Mouse (Mus musculus): ENCODE results near the gene Pigt.

The Pigt gene

DNA sequence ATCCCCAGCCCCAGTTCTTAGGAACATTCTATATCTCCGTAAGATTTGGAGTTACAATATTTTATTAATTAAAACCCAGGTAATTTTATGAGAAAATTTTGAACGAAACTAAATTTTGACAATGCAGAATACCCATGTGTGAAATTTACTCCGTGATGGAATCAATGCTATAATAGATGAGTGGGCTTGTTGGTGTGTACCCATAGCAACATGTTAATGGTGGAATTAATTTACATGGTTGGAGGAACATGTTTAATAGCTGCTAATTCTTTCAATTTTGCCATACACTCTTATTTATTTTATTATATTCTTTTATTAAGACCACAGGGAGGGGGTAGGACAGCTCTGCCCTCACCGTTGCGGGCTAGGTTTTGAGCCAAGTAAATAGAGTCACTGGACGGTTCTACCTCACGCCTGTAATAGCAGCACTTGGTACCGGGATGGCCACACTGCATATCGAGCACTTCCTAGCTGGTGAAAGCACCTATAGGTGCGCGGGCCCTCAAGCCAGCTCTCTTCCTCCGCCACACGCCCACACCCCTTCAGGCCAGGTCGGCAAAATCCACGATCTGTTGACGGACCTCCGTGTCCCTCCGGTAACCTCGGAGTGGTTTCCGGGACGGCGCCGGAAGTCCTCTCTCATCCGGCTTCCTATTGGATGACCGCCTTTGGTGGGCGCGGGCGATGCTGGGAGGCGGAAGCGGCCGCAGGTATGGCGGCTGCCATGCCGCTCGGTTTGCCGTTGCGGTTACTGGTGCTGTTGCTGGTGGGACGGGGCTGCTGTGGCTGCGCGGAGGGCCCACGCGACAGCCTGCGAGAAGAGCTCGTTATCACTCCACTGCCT, at the start of gene Pigt:
Gene Pigt (plus strand): TSS at position 674 of the 844 bp plus-strand sequence.
- DNase-seq: peak; percentile 85 to 88

DNA sequence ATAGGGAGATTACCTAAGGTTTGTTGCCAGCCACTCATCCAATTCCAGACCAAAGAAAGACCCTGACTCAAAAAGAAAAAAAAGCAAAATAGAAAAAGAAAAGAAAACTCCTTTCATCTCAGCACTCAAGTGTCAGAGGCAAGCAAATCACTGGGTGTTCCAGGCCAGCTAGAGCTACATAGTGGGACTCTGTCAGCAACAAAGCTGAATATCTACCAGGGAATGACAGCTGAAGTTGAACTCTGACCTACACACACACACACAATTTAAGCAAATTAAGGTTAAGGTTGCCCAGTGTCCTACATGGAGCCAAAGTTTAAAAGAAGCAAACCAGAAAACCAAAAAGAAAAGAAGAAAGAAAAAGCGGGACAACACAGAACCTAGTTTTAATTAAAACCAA, 49.2 kb upstream of the Pigt start:
- no peak for DNase-seq

DNA sequence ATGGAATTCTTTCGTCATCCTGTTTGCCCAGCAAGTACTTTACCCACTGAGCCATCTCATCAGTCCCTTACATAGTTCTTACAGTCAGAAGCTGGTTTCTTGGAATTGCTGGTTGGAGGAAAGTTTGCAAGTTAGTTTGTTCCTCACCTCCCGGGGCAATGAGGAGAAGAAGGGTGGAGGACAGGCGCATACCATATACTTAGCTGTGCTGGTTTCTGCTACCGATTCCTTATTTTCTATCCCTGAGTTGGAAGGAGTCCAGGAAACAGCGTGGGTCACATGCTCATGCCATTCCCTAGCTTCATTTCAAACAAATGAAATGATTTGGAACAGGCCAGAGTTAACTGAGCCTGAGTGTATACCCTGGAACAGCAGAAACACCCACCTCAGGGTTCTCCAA, 48.4 kb upstream of the Pigt start:
- no peak for DNase-seq

DNA sequence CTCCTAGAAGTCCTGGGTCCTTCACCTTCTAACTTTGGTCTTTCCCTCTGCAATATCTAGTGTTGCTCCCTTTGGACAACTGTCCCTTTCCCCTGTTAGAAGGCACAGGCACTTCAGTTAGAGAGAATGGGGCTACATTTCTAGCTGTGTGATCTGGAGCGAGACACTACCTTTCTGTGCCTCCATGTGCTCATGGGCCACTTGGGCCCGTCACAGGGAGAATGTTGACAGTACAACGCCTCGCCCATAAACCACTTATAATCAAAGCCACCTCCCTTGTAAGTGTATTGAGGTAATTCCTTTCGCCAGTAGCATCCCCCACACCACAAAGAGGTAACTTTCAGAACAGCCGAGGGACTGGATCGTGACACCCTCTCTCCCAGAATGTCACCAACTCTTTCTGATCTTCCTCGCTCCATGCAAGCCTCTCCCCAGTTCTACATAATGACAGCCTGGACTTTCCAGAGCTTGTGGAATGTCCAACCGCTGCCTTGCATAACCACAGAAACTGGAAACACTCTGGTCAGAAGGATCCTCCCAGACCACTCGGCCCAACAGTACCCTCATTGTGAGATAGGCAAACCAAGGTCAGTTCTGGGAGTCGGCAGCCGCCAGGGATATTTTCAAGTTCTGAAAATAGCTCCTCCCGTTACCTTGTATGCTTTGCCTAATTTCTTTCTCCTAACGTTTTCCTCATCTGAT, 47.8 kb upstream of the Pigt start:
- DNase-seq: no peak

DNA sequence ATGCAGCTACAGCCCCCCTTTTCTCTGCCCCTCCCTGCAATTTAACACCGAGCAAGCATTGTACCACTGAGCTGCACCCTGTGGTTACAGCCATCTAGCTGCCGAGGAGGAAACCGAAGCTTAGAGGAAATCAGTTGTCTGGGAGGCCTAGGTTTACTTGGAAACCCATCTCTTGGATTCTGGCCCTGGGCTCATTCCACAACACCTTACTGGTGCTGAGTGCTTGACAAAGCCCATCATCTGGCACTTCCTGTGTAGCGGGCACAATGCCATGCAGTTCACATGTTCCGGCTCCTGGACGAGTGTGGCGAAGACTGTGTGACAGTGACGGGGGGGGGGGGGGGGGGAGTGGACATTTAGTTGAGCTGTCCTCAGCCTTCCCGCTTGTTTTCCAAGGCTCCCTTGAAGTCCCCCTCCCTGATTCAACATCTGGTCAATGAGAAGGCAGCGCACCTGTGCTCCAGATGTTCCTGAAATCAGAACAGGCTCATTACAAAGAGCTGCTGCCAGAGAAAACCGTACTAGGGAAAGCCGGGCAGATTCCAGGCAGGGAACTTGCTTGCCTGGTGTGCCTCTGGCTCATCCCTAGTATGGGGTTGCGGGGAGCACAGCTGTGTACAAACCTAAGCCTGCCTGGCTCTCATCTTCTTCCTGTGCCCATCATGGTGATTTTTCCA, 45.2 kb upstream of the Pigt start:
- no peak for DNase-seq

DNA sequence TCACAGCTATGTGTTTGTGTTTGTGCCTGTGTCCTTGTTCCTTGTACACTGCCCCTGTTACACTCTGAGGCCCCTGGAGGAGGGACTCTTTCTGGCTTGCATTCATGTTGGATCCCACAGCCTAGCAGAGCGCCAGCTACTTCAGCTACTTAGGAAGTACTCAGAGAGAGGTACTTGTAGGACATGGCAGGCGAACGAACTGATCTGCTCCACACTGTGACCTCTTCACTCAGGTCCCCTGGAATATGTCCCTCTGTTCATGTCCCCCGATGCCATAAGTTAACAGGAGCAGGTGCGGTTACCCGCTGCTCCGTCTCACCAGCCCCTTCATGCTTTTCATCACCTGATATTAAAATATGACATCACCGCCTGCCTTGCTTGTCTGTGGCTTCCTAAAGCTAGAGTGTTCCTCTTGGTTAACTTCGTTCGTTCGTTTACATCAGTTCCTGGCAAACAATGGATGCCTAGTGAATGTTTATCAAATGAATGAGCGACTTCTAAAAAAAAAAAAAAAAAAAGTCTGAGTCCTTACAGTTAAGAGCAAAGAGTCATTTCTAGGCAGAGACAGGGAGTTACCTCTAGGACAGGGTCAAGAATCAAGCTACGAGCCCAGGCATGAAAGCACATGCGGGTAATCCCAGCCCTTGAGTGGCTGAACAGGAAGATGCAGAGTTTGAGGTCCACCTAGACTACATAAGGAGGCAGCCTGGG, 44.1 kb upstream of the Pigt start:
- DNase-seq: peak in 1 of 2 experiments; percentile 68

DNA sequence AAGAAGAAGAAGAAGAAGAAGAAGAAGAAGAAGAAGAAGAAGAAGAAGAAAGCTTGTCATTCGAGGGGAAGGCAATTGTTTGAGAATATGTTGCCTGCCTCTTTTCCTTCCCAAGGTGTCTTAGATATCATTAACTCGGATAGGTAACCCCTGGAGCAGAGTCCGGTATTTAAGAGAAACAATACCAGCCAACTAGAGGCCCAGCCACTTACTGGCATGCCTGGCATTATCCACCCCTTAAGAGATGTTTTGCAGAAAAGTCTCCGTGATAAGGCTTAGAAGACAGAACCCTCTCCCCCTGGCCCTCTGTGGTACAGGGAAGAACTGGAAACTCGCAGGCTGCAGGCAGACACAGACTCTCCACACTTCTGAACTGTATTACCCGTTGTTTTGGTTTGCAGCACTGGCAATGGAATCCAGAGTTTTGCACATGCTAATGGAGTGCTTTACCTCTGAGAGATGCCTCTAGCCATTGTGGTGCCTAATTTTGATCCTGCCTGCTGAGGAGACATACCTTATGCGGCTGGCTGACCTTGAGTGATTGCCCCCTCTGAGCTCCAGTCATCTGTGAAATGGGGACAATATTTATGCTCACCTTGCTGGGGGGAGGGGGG, 43.3 kb upstream of the Pigt start:
- DNase-seq: peak in 1 of 2 experiments; percentile 66

DNA sequence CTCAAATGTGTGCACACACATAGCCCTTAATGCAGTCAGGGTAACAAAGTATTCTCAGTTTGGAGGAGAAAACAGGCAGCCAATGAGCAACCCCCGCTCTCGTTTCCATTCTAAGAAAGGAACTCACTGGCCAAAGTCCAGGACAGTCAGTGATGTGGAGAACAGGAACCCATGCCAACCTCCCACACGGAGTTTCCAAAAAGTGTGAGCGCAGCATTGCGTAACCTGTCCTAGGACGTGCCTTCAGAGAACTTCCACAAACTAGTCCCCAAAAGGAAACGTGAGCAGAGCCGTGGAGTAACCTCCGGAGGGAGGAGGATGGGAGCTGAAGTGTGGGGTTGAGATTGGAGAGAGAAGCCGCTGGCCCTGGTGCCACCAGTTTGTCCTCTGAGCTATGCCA, 42.5 kb upstream of the Pigt start:
- DNase-seq: peak; percentile 96

DNA sequence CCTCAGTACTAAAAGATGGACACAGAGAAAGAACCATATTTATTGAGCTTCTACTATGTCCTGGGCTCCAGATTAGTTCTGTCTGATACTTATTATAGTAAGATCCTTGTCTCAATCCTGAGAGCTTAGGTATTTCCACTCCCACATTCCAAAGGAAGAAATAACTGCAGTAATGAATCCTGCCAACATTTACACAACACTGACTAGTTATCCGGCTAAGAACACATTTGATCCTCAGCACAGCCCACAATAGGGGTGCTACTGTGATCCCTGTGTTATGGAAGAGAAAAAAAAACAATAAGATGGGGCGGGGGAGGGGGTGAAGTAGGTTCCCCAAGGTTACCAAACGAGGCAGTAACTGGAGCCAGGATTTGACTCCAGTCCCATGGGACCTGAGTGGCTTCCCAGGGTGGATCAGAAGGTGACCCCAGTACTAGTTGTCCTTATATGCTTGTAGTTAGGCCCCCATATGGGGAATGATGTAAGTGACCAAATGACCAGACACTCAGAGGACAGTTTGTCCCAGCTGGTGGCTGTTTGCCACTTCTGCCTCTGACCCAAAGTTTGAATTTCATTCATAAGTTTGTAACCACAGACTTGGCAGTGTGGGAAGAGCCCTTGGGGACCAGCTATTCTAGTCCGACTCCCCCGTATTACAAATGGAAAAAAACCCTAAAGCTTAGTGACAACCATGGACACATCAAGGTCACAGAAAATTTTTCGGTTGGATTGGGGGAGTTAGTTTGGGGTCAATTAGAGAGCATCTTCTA, 41.7 kb upstream of the Pigt start:
- DNase-seq: peak; percentile 49 to 51

DNA sequence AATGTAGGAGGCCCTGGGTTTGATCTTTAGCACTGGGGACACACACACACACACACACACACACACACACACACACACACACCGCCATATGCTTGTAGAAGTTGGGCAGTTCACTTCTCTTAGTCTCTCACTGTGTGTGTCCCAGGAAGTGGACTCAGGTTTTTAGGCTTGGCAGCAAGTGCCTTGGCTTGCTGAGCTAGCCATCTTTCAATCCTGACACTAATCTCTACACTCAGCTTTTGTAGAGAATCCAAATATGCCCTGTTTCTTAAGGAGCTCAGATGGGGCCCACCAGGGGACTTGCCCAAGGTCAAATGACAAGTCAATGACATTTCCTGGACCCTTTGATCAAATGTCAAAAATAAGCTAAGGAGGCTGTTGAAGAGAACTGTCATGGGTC, 40.9 kb upstream of the Pigt start:
- no peak for DNase-seq

DNA sequence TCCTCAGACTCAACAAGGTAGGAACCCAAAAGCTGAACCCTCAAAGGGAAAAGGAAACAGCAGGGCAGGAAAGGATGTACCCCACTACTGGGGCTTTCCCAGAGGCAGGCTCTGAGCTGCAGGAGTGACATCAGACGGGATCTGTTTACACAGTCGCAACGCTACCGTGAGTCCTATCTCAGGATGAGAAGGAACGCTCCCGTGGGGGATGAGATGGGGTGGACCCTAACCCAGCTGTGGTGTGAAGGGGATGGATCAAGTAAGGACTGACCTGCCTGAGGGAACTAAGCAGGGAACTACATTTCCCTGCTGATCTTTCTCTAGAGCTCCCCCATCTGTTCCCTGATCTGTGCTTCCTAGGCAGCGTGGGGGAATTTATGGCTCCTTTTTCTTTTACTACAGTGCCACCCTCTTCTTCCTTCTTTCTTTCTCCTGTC, 40.4 kb upstream of the Pigt start, which contains the start of gene Sys1:
Gene Sys1 (plus strand): TSS at position 101 of the 437 bp plus-strand sequence.
- peak; percentile 49 to 62 for DNase-seq

DNA sequence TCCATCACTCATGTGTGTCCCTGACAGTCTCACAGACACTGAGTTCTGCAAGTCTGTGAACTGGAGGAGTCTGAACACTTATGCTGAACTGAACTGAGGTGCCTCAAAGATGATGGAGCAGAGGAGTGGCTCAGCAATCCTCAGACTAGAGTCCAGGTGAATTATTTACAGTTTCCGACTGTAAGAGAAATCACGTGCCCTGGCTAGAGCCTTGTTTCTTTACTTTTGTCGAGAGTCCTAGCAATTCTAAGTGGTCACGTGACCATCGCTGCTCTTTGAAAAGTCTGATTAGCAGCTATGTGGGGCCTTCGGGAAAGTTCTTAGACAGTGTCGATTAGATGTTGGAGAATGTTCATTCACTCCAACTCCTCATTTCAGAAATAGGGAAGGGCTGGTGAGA, 39.4 kb upstream of the Pigt start:
- peak; percentile 83 to 90 for DNase-seq

DNA sequence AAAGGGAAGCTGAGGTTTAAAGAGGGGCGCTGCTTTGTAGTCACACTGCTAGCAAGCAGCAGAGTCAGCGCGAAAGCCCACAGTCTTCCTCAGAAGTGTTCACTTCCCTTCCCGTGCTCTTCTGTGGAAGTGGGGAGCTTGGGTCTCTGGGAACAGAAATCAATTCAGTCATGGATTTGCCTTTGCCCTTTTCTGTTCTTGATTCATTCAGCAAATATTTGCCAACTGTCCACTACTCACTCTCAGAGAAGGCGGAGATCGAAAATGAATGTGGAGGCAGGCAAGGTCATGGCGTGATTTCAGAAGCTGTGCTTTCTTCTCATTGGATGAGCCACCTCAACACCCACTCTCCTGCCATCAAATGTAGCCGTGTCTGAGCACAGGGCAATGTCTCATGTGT, 38.8 kb upstream of the Pigt start:
- DNase-seq: peak; percentile 59 to 70

DNA sequence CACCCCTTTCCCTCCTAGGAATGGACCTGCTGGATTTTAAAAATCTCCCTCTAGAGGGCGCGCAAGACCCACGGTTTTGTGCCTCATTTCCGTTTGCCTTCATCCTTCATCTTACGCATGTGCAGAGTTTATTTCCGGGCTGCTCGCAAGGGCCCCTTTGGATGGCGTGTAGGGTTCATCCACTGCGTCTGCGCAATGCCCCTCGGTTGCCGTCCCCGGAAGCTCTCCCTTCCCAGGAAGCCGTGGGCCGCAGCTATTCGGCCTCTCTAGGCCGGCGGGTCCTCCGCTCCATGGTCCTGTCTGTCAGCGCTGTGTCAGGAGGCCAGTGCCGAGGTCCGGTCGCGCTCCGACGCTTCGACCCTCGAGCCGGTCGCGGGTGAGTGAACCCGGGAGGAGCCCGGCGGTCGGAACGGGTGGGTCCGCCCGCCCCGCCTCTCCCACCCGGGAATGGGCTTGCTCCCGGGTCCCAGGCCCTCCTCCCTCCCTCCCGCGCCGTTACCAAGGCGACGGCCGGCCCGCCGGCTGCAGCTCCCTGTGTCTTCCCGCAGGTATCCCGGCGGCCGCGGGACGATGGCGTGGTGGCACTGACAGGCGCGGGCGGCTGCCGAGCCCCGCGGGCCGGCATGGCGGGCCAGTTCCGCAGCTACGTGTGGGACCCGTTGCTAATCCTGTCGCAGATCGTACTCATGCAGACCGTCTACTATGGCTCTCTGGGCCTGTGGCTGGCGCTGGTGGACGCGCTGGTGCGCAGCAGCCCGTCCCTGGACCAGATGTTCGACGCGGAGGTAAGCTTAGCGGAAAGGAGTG, 36.4 kb upstream of the Pigt start, which contains the start of gene Gm20458:
Gene Gm20458 (plus strand): TSS at position 223 of the 807 bp plus-strand sequence.
- DNase-seq: peak; percentile 96 to 99

DNA sequence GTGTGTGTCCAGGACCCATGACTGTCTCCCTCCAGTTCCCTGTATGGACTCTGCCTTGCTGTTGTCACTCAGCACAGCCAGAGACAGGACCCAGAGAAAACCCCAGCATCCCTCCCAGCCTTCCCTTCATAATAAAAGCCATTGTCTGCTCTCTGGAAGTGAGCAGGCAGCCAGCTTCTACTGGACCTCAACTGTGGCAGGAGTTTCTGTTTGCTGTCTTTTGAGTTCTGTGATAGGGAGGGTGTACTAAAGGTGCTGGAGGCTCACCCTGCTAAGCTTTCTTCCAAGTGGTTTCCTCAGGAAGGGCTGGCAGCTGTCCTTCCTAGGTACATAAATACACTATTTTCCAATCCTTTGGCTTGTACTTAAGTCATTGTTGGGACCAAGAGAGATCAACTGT, 32.2 kb upstream of the Pigt start:
- no peak for DNase-seq

DNA sequence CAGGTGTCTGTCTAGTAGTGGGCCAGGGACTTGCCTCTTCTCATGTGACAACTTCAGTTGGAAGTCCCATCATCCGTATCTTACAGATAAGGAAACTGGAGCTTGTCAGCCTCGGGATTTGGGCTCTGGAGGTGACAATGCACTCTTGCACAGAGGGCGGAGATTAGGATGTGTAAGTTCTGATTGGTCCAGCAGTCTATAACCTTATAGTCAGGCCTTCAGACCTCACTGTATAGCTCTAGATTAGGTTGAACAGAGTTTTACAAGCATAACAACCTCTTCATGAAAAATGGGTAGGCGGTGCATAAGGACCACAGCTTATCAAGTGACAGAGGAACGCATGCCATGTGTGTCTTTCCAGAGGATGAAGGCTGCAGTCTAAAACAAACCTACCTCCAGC, 30.5 kb upstream of the Pigt start:
- DNase-seq: no peak

DNA sequence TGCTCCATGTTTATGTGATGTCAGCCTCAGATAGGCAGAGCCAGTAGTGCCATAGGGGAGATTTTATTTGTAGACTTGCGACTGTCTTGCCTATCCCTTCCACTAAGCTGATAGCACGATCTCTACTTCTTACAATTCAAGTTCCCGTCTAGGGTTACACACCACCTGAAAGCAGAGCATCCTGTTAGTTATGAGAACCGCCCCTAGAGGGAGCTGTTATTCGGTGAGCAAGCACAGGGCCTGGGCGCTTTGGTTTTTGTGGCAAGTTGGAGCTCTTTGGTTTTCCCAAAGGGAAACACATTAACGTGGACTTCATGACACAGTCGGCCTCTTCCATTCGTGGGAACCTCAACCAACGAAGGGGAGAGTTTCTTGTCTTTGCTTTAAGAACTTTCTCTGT, 27.1 kb upstream of the Pigt start:
- DNase-seq: peak; percentile 57 to 78

DNA sequence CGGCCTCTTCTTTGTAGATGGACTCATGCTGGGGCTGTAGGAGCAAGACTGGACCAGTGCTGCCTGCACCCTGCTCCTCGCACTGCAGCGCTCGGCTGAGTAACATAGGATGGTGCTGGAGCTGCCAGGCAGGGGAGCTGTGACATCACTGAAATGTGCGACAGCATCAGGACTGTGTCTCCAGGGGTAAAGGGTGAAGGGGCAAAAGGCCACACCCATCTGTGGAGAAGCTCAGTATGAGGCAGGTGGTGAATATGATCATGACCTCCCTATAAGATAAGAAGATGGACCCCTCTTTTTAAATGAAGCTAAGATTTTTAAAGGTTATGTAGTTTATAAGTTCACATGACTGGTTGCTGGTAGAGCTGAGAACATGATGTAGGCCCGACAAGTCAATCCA, 23.7 kb upstream of the Pigt start, which contains the start of gene Trp53tg5:
Gene Trp53tg5 (minus strand): TSS at position 101 of the 400 bp plus-strand sequence.
- no peak for DNase-seq

DNA sequence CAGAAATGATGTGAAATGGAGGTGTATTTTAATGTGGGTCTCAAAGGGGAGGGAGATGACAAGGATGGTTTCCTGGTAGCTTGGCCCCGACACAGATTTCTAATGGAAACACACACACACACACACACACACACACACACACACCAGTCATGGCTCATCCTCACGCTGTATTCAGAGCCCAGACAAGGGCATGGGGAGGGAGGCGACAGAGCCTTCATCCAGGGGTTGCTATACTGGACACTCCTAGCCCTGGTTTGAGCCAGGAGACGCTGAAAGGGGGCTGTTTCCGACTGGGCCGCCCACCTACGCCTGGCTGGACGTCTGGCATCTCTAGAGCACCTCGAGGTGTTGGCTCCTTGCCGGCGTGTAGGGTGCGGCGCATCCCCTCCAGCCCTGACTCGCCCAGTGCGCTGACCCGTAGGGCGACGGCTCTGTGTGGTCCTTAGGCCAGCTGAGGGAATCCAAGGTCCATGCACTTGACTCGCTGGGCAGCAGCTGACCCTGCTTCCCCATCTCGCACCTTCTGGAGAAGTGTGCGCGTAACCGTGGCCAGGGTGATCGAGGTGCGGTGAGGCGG, 11.6 kb upstream of the Pigt start, which contains the start of gene Dbndd2:
Gene Dbndd2 (plus strand): TSS at position 426 of the 577 bp plus-strand sequence.
- peak; percentile 59 to 72 for DNase-seq
